Mouse (Mus musculus): ENCODE results near the gene Pkp2.

GRCm38 (mm10) chr16:16244711-16245110 is 31.6 kb downstream of the Pkp2 start:
- TF ChIP-seq POLR2A (IDR thresholded peaks at IDR 0.05; ENCODE audit: low read depth, low read length) = no peak
- no peak for TF ChIP-seq CTCF (IDR thresholded peaks at IDR 0.05; ENCODE audit: extremely low read depth, insufficient read length, insufficient replicate concordance, low read depth, low read length)

Data from small intestine, adult 2 months (tissue).